Mouse (Mus musculus): ENCODE measurements at regions not wholly inside any gene's neighbourhood (a gene's known extent, or its start where the extent isn't known, plus 50 kb on each side); places are given as distances from the start of the nearest gene placed in this dataset.

DNA sequence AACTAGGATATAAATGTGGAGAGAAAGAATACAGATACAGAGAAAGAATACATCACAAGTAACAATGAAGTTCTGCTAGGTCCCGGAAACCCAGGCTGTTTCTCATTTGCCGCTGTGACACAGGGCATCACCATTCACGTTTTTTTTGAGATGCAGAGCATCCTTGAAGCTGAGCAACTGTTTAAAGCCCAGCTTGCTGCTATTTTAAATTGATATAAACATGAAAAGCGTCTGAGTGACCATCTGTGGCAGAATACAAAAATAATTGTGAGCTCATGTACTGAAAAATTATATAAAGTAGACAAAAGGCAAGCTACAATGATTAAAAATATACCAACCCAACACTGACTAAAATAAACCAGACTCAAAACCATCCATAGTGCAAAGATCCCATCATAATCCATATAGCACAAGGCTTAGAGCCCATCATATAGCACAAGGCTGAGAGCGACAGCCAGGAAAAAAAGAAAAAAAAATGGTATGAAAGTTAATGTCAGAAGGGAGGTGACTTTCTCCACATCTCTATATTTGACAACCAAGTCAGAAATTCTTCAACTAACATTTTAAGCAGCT lies 94.0 kb downstream of the Anxa5 start:
- TF ChIP-seq CTCF (IDR thresholded peaks at IDR 0.05) = no peak
- no peak for TF ChIP-seq EP300 (IDR thresholded peaks at IDR 0.05)

Data from lung, postnatal 0 days (tissue).